Mouse (Mus musculus) liver, postnatal 0 days (tissue): ENCODE results near the gene Itgb2l. TPM values are rescaled to one million over a fixed set of nuclear protein-coding genes. Genes with fewer than 3 reads are reported as not detected.

Experiments used
- ATAC-seq: fragments of 200-750 bp; cut with Nextera tagmentation; 2 replicates; pipeline ENCODE4 v1.8.0; 2017; ENCODE audit warnings: mild to moderate bottlenecking, moderate library complexity
- DNase-seq: peaks from one replicate; pipeline ENCODE4 v3.0.0-alpha.2; 2016
- H3K27ac ChIP-seq: fragments of 300-500 bp; sonication (generic); 2 replicates; pipeline ENCODE4 v1.5.1; 2014; ENCODE audit warnings: antibody characterized with exemption, moderate library complexity, mild to moderate bottlenecking, low read depth
- H3K27me3 ChIP-seq: fragments of 300-500 bp; sonication (generic); 2 replicates; pipeline ENCODE4 v1.6.1; 2014; ENCODE audit warnings: low read length, control low read depth, mixed read lengths; ENCODE audit not compliant: insufficient read depth
- H3K36me3 ChIP-seq: fragments of 300-500 bp; sonication (generic); replicated peaks from 2 replicates; pipeline ENCODE4 v1.6.1; 2014; ENCODE audit warnings: mild to moderate bottlenecking, control low read depth, low read length, moderate library complexity, mixed read lengths; ENCODE audit not compliant: insufficient read depth
- H3K4me1 ChIP-seq: fragments of 300-500 bp; sonication (generic); 2 replicates; pipeline ENCODE4 v1.6.1; 2014; ENCODE audit warnings: antibody characterized with exemption, mild to moderate bottlenecking, control low read depth; ENCODE audit not compliant: insufficient read depth
- H3K4me2 ChIP-seq: fragments of 300-500 bp; sonication (generic); 2 replicates; pipeline ENCODE4 v1.6.1; 2014; ENCODE audit warnings: low read depth, mild to moderate bottlenecking, low read length, moderate library complexity, mixed read lengths
- H3K4me3 ChIP-seq: fragments of 300-500 bp; sonication (generic); 2 replicates; pipeline ENCODE4 v1.5.1; 2014; ENCODE audit warnings: low read depth, low read length
- H3K9ac ChIP-seq: fragments of 300-500 bp; sonication (generic); replicated peaks from 2 replicates; pipeline ENCODE4 v1.6.1; 2014; ENCODE audit warnings: mild to moderate bottlenecking, moderate library complexity
- H3K9me3 ChIP-seq: fragments of 300-500 bp; sonication (generic); 2 replicates; pipeline ENCODE4 v1.6.1; 2016; ENCODE audit warnings: mild to moderate bottlenecking, control low read depth, low read length, mixed read lengths
- CTCF ChIP-seq: sonication (generic); IDR thresholded peaks from 2 replicates; pipeline ENCODE4 v1.5.1; 2016; ENCODE audit warnings: antibody characterized with exemption, low read depth
- EP300 ChIP-seq: IDR thresholded peaks from 2 replicates; pipeline ENCODE4 v1.6.1; 2016; ENCODE audit warnings: antibody characterized with exemption, low read depth, mild to moderate bottlenecking
- WGBS: fragments of 180-500 bp; shearing (Covaris S2); extraction: QIAGEN DNeasy Blood & Tissue Kit; methylation state at CpG from one replicate; pipeline ENCODE4 v1.1.7; 2014; ENCODE audit not compliant: insufficient replicate concordance; 5-methylcytosine and 5-hydroxymethylcytosine counted together
- polyA plus RNA-seq: library from polyadenylated mRNA; unstranded; fragments of >200 nt; fragmentation: Nextera tagmentation; extraction: Ambion mirVana; gene quantifications from 2 replicates; pipeline ENCODE4 v1.2.1, GENCODE M21; 2015

Gene Itgb2l
- polyA plus RNA-seq, 1 experiment from 2014 or later, result 10.0 TPM

GRCm38 (mm10) chr16:96472361-96472760, 28.9 kb upstream of the Itgb2l start:
- no peak overlapping the region for H3K4me2 ChIP-seq
- no peaks in the 10 kb centered on the region for H3K36me3 ChIP-seq
- no peaks in the 10 kb centered on the region for H3K4me1 ChIP-seq
- no peaks in the 10 kb centered on the region for H3K9me3 ChIP-seq
- H3K9ac ChIP-seq, result no peak overlapping the region
- DNase-seq (no peak), ATAC-seq (no peak)
- H3K27ac ChIP-seq, result no peak overlapping the region
- H3K27me3 ChIP-seq, result no peaks in the 10 kb centered on the region
- TF ChIP-seq CTCF (no peak), EP300 (no peak)
- 43% methylated on average over 5 of the region's 5 CpGs for WGBS
- H3K4me3 ChIP-seq, result no peak overlapping the region

GRCm38 (mm10) chr16:96469640-96470039, 26.2 kb upstream of the Itgb2l start:
- Histone ChIP-seq H3K4me3 (no peak overlapping the region), H3K27me3 (no peaks in the 10 kb centered on the region), H3K4me1 (no peaks in the 10 kb centered on the region), H3K4me2 (no peak overlapping the region), H3K36me3 (no peaks in the 10 kb centered on the region), H3K9me3 (no peaks in the 10 kb centered on the region), H3K9ac (no peak overlapping the region), H3K27ac (no peak overlapping the region)
- no peak for ATAC-seq
- 31% methylated on average over 4 of the region's 4 CpGs for WGBS
- DNase-seq, result peak; percentile 47
- no peak for TF ChIP-seq EP300
- TF ChIP-seq CTCF, result peak; percentile 55

GRCm38 (mm10) chr16:96468698-96469097, 25.3 kb upstream of the Itgb2l start:
- DNase-seq, result no peak
- ATAC-seq, result no peak
- no peak for TF ChIP-seq CTCF
- TF ChIP-seq EP300, result no peak
- Histone ChIP-seq H3K4me3 (no peak overlapping the region), H3K4me2 (no peak overlapping the region), H3K4me1 (no peaks in the 10 kb centered on the region), H3K27me3 (no peaks in the 10 kb centered on the region), H3K27ac (no peak overlapping the region), H3K9me3 (no peaks in the 10 kb centered on the region), H3K9ac (no peak overlapping the region), H3K36me3 (no peaks in the 10 kb centered on the region)
- WGBS, result 77% methylated on average over 4 of the region's 4 CpGs

GRCm38 (mm10) chr16:96468011-96468410, 24.6 kb upstream of the Itgb2l start:
- no peak overlapping the region for H3K27ac ChIP-seq
- no peak overlapping the region for H3K4me2 ChIP-seq

GRCm38 (mm10) chr16:96467445-96467844, 24.0 kb upstream of the Itgb2l start, which contains the start of gene Pcp4:
Gene Pcp4, plus strand, starts transcription at chr16:96467606.
- ATAC-seq, result no peak
- 12% methylated on average over 8 of the region's 8 CpGs for WGBS
- no peak within 1 kb of the TSS for H3K27ac ChIP-seq

More at GRCm38 (mm10) chr16:96468011-96468410, 24.6 kb upstream of the Itgb2l start:
- no peaks in the 10 kb centered on the region for H3K9me3 ChIP-seq
- H3K36me3 ChIP-seq, result no peaks in the 10 kb centered on the region
- no peaks in the 10 kb centered on the region for H3K4me1 ChIP-seq
- H3K4me3 ChIP-seq, result no peak overlapping the region
- ATAC-seq, result no peak
- DNase-seq, result no peak
- WGBS, result 63% methylated on average over 4 of the region's 4 CpGs
- no peaks in the 10 kb centered on the region for H3K27me3 ChIP-seq
- no peak for TF ChIP-seq EP300
- TF ChIP-seq CTCF, result no peak
- H3K9ac ChIP-seq, result no peak overlapping the region

GRCm38 (mm10) chr16:96460788-96461187, 17.4 kb upstream of the Itgb2l start:
- H3K4me2 ChIP-seq, result no peak overlapping the region
- 56% methylated on average over 3 of the region's 3 CpGs for WGBS
- TF ChIP-seq CTCF, result no peak

More at GRCm38 (mm10) chr16:96467445-96467844, 24.0 kb upstream of the Itgb2l start, which contains the start of gene Pcp4:
- no peaks in the 10 kb centered on the region for H3K4me1 ChIP-seq
- peak; percentile 73 for DNase-seq
- no peaks in the 10 kb centered on the region for H3K36me3 ChIP-seq
- no peak within 1 kb of the TSS for H3K4me2 ChIP-seq
- no peak within 1 kb of the TSS for H3K9ac ChIP-seq
- H3K4me3 ChIP-seq, result no peak within 1 kb of the TSS
- TF ChIP-seq CTCF (peak; percentile 92), EP300 (no peak)
- no peaks in the 10 kb centered on the region for H3K27me3 ChIP-seq
- no peaks in the 10 kb centered on the region for H3K9me3 ChIP-seq

GRCm38 (mm10) chr16:96459356-96459755, 15.9 kb upstream of the Itgb2l start:
- H3K36me3 ChIP-seq, result no peaks in the 10 kb centered on the region
- no peak overlapping the region for H3K27ac ChIP-seq
- no peak overlapping the region for H3K4me3 ChIP-seq
- H3K9me3 ChIP-seq, result no peaks in the 10 kb centered on the region
- no peak for ATAC-seq
- TF ChIP-seq EP300 (no peak), CTCF (no peak)
- H3K4me2 ChIP-seq, result no peak overlapping the region
- no peak overlapping the region for H3K9ac ChIP-seq
- WGBS, result 70% methylated on average over 2 of the region's 2 CpGs
- no peak for DNase-seq
- no peaks in the 10 kb centered on the region for H3K27me3 ChIP-seq
- H3K4me1 ChIP-seq, result no peaks in the 10 kb centered on the region

More at GRCm38 (mm10) chr16:96460788-96461187, 17.4 kb upstream of the Itgb2l start:
- H3K27me3 ChIP-seq, result no peaks in the 10 kb centered on the region
- no peak for DNase-seq
- no peaks in the 10 kb centered on the region for H3K4me1 ChIP-seq
- no peak overlapping the region for H3K4me3 ChIP-seq
- H3K36me3 ChIP-seq, result no peaks in the 10 kb centered on the region
- no peak for ATAC-seq
- no peak overlapping the region for H3K9ac ChIP-seq
- no peak overlapping the region for H3K27ac ChIP-seq
- no peaks in the 10 kb centered on the region for H3K9me3 ChIP-seq
